Mouse (Mus musculus): ENCODE results near the gene Lif. TPM values are rescaled to one million over a fixed set of nuclear protein-coding genes. Genes with fewer than 3 reads are reported as not detected.

Lif gene
- total RNA-seq, 2 experiments from 2014 or later = 0.24 to 0.45 TPM

DNA sequence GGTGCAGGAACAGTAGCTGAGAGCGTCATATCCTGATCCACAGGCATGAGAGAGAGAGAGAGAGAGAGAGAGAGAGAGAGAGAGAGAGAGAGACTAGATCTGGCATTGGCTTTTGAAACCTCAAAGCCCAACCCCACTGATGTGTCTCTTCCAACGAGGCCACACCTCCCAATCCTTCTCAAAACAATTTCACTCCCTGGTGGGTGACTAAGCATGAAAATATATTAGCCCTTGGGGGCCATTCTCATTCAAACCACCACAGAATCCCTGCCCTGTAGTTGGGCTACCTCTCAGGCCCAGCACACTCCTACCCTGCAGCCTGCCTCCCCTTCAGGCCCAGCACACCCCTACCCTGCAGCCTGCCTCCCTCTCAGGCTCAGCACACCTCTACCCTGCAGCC is 4.5 kb upstream of the Lif start:
- intact Hi-C loops (cut with DNase I; ENCODE audit: low total_unique reads) = no loop called here
- DNase-seq = no peak

DNA sequence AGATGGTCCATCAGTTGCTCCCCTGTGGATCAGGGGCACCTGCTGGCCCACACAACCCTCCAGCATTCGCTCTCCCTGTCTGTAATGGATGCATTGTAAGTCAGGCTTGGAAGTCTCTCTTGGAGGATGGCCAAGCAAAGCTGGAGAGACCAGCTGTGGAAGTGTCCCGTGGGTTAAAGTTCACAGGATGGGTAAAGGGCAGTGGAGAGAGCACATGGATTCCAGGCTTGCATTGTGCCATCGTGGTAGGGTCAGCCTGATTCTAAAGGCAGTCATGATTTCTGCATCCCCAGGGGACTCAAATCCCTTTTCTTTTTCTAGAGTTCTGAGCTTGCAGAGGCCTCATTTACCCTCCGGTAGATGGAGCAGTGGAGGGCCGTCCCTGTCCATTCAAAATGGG is 399 bp downstream of the Lif start:
- intact Hi-C loops (cut with DNase I; ENCODE audit: low total_unique reads) = loop anchor here (2.0 kb wide), 2 partner anchors 37 to 165 kb away; no protein-coding TSS in a partner anchor
- DNase-seq = no peak

GRCm38 (mm10) chr11:4258657-4259082 is 1.3 kb downstream of the Lif start:
- peak; percentile 73 for DNase-seq
- intact Hi-C loops (cut with DNase I; ENCODE audit: low total_unique reads) = loop anchor here (2.0 kb wide), 2 partner anchors 38 to 164 kb away; no protein-coding TSS in a partner anchor

DNA sequence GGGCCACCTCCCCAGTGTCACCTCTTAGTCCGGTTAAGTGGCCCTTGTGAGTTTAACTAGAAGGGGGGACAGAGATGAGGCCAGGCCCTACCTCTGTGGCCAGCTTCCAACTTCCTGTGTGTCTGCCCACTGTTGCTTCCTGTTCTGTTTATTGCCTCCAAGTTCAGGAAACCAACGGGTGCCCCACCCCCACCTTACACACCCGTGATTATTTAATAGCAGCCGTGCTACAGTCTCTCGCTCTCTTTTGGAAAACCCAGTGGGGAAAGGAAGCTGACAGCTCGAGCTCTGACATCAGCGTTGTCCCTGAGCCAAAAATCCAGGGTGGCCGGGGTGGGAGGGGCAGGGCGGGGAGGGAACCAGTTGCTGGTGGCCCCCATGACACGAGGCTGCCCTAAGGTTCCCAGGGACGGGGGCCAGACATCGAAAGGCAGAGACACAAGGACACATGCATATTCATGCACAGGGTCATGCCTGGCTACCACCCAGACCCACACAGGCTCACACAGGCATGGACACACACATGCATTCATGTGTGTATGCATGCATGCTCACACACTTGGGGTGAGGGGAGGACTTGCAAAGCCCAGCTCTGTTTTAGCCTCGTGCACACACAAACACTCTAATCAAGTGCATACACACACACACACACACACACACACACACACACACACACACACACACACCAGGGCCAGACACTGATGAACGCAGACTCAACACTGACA is 3.3 kb downstream of the Lif start:
- intact Hi-C loops (cut with DNase I; ENCODE audit: low total_unique reads) = no loop called here
- DNase-seq = peak; percentile 63

GRCm38 (mm10) chr11:4261188-4261494 is 3.8 kb downstream of the Lif start:
- intact Hi-C loops (cut with DNase I; ENCODE audit: low total_unique reads) = no loop called here
- DNase-seq = peak; percentile 73

- DNase-seq = no peak
- intact Hi-C loops (cut with DNase I; ENCODE audit: low total_unique reads) = no loop called here
These were observed 4.6 kb downstream of the Lif start for GRCm38 (mm10) chr11:4261969-4262368.

GRCm38 (mm10) chr11:4262847-4263246 is 5.5 kb downstream of the Lif start:
- intact Hi-C loops (cut with DNase I; ENCODE audit: low total_unique reads) = no loop called here
- DNase-seq = no peak

- intact Hi-C loops (cut with DNase I; ENCODE audit: low total_unique reads) = no loop called here
- DNase-seq = no peak
These were observed 5.9 kb downstream of the Lif start for GRCm38 (mm10) chr11:4263296-4263695.

DNA sequence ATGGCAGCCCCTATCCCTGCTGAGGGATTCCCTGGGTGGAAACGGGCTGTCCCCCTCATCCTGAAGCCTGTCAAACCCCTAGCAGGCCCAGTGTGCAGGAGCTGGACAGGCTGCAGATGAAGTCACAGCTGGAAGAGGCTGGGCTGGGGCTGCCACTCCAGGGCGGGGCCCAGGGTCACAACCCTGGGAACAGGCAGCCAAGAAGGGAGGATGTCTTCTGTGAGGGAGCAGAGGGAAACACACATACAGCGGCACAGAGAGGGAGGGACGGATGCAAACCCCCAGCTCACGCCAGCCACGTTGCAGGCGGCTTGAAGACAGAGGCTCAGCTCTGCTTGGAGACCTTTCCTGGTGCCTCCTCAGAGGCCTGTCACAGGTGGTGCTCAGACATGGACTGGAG is 6.7 kb downstream of the Lif start:
- peak; percentile 73 for DNase-seq
- intact Hi-C loops (cut with DNase I; ENCODE audit: low total_unique reads) = no loop called here

DNA sequence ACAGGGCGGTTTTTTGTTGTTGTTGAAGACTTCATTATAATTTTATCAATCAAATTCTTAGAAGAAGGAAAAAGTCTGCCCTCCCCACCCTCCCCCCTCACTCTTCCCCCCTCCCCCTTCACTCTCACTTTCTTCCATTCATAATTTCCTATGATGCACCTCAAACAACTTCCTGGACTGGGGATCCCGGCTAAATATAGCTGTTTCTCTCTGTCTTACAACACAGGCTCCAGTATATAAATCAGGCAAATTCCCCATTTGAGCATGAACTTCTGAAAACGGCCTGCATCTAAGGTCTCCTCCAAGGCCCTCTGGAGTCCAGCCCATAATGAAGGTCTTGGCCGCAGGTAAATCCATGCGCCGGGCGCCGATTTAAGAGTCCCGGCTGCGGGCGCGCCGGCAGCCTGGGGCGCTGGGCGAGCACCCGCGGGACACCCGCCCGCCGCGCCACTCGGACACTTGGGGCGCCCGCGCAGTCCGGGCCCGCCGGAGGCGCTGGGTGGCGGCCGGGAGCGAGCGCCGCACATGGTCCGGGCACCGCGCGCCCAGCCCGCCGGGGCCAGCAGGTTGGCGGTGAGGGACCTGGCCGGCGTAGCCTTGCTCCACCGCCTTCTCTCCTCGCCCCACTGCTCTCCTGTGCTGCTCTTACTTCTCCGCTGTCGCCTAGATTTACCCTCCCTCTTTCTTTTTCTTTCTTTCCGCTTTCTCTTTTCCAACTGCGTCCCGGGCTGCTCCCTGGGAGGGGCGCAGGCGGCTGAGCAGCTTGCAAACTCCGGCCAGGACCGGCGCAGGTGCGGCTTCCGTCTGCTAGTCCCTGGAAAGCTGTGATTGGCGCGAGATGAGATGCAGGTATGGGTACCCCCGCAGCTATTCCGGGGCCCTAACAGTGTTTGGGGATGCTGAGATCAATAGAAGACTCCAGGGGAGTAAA is 9.2 kb downstream of the Lif start:
- intact Hi-C loops (cut with DNase I; ENCODE audit: low total_unique reads) = no loop called here

GRCm38 (mm10) chr11:4267202-4267578 is 9.8 kb downstream of the Lif start:
- intact Hi-C loops (cut with DNase I; ENCODE audit: low total_unique reads) = no loop called here

More for the DNA sequence above, 9.2 kb downstream of the Lif start:
- peak; percentile 58 for DNase-seq

GRCm38 (mm10) chr11:4268500-4268899 is 11.1 kb downstream of the Lif start:
- intact Hi-C loops (cut with DNase I; ENCODE audit: low total_unique reads) = no loop called here
- no peak for DNase-seq

More at GRCm38 (mm10) chr11:4267202-4267578, 9.8 kb downstream of the Lif start:
- DNase-seq = no peak

DNA sequence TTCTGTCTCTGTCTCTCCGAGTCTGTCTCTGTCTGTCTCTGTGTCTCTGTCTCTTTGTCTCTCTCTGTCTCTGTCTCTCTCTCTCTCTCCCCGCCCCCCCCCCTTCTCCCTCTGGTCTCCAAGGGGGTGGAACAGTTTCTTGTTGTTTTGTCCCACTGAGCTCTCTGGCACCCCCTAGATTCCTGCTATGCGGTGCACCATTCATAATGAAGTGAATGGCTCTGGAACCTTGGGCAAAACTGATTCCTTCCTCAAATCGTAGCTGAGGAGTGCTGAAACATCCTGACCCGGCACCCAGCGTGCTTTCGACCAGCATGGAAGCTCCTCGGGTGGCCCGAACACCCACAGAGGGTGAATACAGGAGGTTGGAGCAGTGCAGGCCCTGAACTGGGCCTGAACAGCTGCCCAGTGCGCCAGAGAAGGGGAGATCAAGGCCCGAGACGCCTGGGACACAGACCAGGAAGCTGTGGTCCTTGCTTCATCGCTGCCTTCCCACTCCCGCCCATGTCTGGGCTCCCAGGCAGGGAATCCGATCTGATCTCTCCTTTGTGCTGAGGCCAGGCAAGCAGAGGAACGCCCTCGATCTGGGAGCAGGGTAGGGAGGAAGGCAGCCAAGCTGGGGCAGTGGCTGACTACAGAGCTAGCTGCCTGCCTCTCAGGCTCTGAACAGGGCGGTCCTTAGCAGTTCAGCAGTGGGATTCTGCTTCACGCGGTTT is 13.5 kb downstream of the Lif start:
- intact Hi-C loops (cut with DNase I; ENCODE audit: low total_unique reads) = no loop called here
- peak; percentile 83 for DNase-seq

- intact Hi-C loops (cut with DNase I; ENCODE audit: low total_unique reads) = no loop called here
- DNase-seq = no peak
These were observed 14.2 kb downstream of the Lif start for GRCm38 (mm10) chr11:4271544-4271943.

GRCm38 (mm10) chr11:4276411-4276861 is 19.1 kb downstream of the Lif start:
- intact Hi-C loops (cut with DNase I; ENCODE audit: low total_unique reads) = no loop called here
- peak; percentile 58 for DNase-seq

DNA sequence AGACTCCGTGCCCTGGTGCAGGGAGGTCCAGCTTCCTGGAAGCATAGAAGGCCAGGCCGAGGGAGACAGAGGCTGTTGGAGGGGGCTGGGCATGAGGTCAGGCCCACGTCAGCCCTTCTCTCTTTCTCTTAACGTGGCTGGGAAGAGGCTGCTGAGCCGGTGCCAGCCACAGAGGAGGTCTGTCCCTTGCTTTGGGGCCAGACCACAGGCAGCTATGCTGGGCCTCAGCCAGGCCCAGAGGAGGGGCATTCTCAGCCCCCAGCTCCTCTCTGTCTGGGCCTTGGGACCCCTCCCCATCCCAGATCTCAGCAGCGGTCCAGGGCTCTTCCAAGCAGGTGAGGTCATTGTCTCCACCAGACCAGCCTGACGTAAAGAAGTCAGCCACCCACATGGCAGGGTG is 22.6 kb downstream of the Lif start:
- intact Hi-C loops (cut with DNase I; ENCODE audit: low total_unique reads) = no loop called here
- no peak for DNase-seq

DNA sequence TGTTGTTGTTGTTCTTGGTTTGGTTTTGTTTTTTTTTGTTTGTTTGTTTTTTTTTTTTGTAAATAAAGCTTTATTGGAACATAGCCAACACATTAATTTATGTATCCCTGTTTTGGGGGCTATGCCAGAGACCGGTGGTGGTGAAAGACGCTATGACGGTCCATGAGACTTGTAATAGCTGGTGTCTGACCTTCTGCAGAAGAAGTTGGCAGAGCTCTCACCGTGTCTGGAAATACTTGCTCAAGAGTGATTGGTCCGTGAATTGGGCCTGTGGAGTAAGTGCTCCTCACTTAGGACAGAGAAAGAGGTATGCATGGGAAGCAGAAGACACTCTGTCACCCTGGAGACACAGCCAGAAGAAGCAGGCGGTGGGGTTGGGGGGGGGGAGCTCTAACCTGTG is 24.5 kb downstream of the Lif start:
- DNase-seq = no peak
- intact Hi-C loops (cut with DNase I; ENCODE audit: low total_unique reads) = no loop called here

DNA sequence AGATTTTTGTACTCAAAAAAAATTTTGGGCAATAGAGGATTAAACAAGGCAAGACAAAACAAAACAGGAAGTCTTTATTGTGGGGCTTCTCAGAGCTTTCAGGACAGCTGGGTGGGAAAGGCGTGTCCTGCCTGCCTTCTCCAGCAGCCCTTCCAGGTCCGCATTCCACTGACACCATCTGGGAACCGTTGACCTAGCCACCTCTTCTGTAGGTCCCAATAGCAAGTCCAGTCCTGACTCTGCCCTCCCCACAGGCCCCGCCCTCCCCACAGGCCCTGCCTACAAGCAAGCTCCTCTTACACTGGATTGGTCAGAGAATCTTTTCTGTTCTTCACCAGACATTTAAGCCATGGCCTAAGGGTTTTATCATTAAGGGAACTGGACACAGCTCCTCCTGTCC is 26.3 kb downstream of the Lif start:
- peak; percentile 54 for DNase-seq
- intact Hi-C loops (cut with DNase I; ENCODE audit: low total_unique reads) = no loop called here

- intact Hi-C loops (cut with DNase I; ENCODE audit: low total_unique reads) = no loop called here
- DNase-seq = no peak
These were observed 31.9 kb downstream of the Lif start for GRCm38 (mm10) chr11:4289280-4289679.

- intact Hi-C loops (cut with DNase I; ENCODE audit: low total_unique reads) = no loop called here
- DNase-seq = peak; percentile 69
These were observed 34.3 kb downstream of the Lif start for GRCm38 (mm10) chr11:4291639-4292038.
